Mouse (Mus musculus) MEL (cell line): ENCODE measurements at regions not wholly inside any gene's neighbourhood (a gene's known extent, or its start where the extent isn't known, plus 50 kb on each side); places are given as distances from the start of the nearest gene placed in this dataset.

Source experiments
- BHLHE40 ChIP-seq: IDR thresholded peaks from 2 replicates; pipeline ENCODE4 v1.6.1; 2012; ENCODE audit warnings: low read depth, mild to moderate bottlenecking, inconsistent platforms, low read length, improper control_type of control experiment, borderline replicate concordance
- CTCF ChIP-seq, 3 experiments: IDR thresholded peaks in 2 of 3; conservative IDR thresholded peaks in 1 of 3; 2 replicates each; pipeline ENCODE4 v1.5.1; 2011 to 2012; ENCODE audit warnings: low read length in 3 of 3, low read depth in 2 of 3, mild to moderate bottlenecking in 2 of 3, improper control_type of control experiment in 1 of 3, inconsistent platforms in 1 of 3, mixed read lengths in 1 of 3, moderate library complexity in 1 of 3; ENCODE audit not compliant: control insufficient read depth in 1 of 3, insufficient read depth in 1 of 3, poor library complexity in 1 of 3, severe bottlenecking in 1 of 3
- ELF1 ChIP-seq: IDR thresholded peaks from 2 replicates; pipeline ENCODE4 v1.6.1; 2014; ENCODE audit warnings: low read depth, mild to moderate bottlenecking, inconsistent platforms, low read length, improper control_type of control experiment, moderate library complexity
- EP300 ChIP-seq, 2 experiments: IDR thresholded peaks; 2 replicates each; pipeline ENCODE4 v1.6.1; 2011; ENCODE audit warnings: improper control_type of control experiment in 2 of 2, low read length in 2 of 2, low read depth in 1 of 2, mild to moderate bottlenecking in 1 of 2
- GATA1 ChIP-seq: IDR thresholded peaks from 2 replicates; pipeline ENCODE4 v1.6.1; 2011; ENCODE audit warnings: low read depth, low read length, improper control_type of control experiment
- MAX ChIP-seq: IDR thresholded peaks from 2 replicates; pipeline ENCODE4 v1.6.1; 2011; ENCODE audit warnings: low read length, improper control_type of control experiment
- MXI1 ChIP-seq: IDR thresholded peaks from 2 replicates; pipeline ENCODE4 v1.6.1; 2011; ENCODE audit warnings: mild to moderate bottlenecking, low read depth, low read length, improper control_type of control experiment
- MYB ChIP-seq: IDR thresholded peaks from 2 replicates; pipeline ENCODE4 v1.6.1; 2011; ENCODE audit warnings: mild to moderate bottlenecking, low read depth, low read length, improper control_type of control experiment
- NELFE ChIP-seq: IDR thresholded peaks from 2 replicates; pipeline ENCODE4 v1.6.1; 2011; ENCODE audit warnings: low read depth, low read length, improper control_type of control experiment
- NRF1 ChIP-seq: IDR thresholded peaks from 2 replicates; pipeline ENCODE4 v1.6.1; 2014; ENCODE audit warnings: low read depth, mild to moderate bottlenecking, inconsistent platforms, low read length, improper control_type of control experiment, moderate library complexity; ENCODE audit not compliant: poor library complexity, insufficient read depth, severe bottlenecking
- POLR2A ChIP-seq, 2 experiments: IDR thresholded peaks; 2 replicates each; pipeline ENCODE4 v1.6.1; 2011 to 2012; ENCODE audit warnings: low read length in 2 of 2, mild to moderate bottlenecking in 2 of 2, control low read depth in 1 of 2, improper control_type of control experiment in 1 of 2, low read depth in 1 of 2, moderate library complexity in 1 of 2; ENCODE audit not compliant: control insufficient read depth in 1 of 2, insufficient read depth in 1 of 2, poor library complexity in 1 of 2
- TAL1 ChIP-seq: IDR thresholded peaks from 2 replicates; pipeline ENCODE4 v1.6.1; 2012; ENCODE audit warnings: mild to moderate bottlenecking, inconsistent platforms, low read length, moderate library complexity, mixed read lengths
- USF1 ChIP-seq: IDR thresholded peaks from 2 replicates; pipeline ENCODE4 v1.6.1; 2014; ENCODE audit warnings: low read depth, mild to moderate bottlenecking, inconsistent platforms, low read length, improper control_type of control experiment, moderate library complexity
- USF2 ChIP-seq, 2 experiments: IDR thresholded peaks; 2 replicates each; pipeline ENCODE4 v1.6.1; 2011 to 2012; ENCODE audit warnings: improper control_type of control experiment in 2 of 2, low read length in 2 of 2, borderline replicate concordance in 1 of 2, inconsistent platforms in 1 of 2, low read depth in 1 of 2, mild to moderate bottlenecking in 1 of 2; ENCODE audit not compliant: insufficient read depth in 1 of 2

- TF ChIP-seq POLR2A (IDR thresholded peaks at IDR 0.05; ENCODE audit: control insufficient read depth in 1 of 2, insufficient read depth in 1 of 2, low read depth in 1 of 2, low read length in 2 of 2, poor library complexity in 1 of 2) (no peak), EP300 (IDR thresholded peaks at IDR 0.05; ENCODE audit: low read depth in 1 of 2, low read length in 2 of 2) (no peak), NELFE (no peak), ELF1 (no peak), USF2 (IDR thresholded peaks at IDR 0.05; ENCODE audit: borderline replicate concordance in 1 of 2, insufficient read depth in 1 of 2, low read depth in 1 of 2, low read length in 2 of 2) (no peak), CTCF (IDR thresholded peaks at IDR 0.05 in 2 of 3, conservative IDR thresholded peaks at IDR 0.05 in 1 of 3; ENCODE audit: control insufficient read depth in 1 of 3, insufficient read depth in 1 of 3, low read depth in 2 of 3, low read length in 3 of 3, poor library complexity in 1 of 3, severe bottlenecking in 1 of 3) (no peak), TAL1 (no peak), MYB (no peak), NRF1 (no peak), GATA1 (no peak), MAX (no peak), MXI1 (no peak), USF1 (no peak), BHLHE40 (no peak)
Observed at GRCm38 (mm10) chr11:114465486-114465885, 202.8 kb upstream of the Rpl38 start.
